Mouse (Mus musculus) embryonic facial prominence, embryonic 12.5 days (tissue): ENCODE results near the gene Setd6. TPM values are rescaled to one million over a fixed set of nuclear protein-coding genes. Genes with fewer than 3 reads are reported as not detected.

ENCODE experiments used
- ATAC-seq: fragments of 200-750 bp; cut with Nextera tagmentation; 2 replicates; pipeline ENCODE4 v1.8.0; 2017; ENCODE audit not compliant: insufficient number of reproducible peaks, insufficient read depth, low FRiP score, low TSS enrichment
- H3K27ac ChIP-seq: fragments of 300-500 bp; sonication (generic); 2 replicates; pipeline ENCODE4 v1.5.1; 2016; ENCODE audit warnings: mild to moderate bottlenecking
- H3K27me3 ChIP-seq: fragments of 300-500 bp; sonication (generic); 2 replicates; pipeline ENCODE4 v1.6.1; 2016; ENCODE audit warnings: mild to moderate bottlenecking, moderate library complexity
- H3K36me3 ChIP-seq: fragments of 300-500 bp; sonication (generic); 2 replicates; pipeline ENCODE4 v1.6.1; 2016; ENCODE audit warnings: mild to moderate bottlenecking
- H3K4me1 ChIP-seq: fragments of 300-500 bp; sonication (generic); 2 replicates; pipeline ENCODE4 v1.6.1; 2016
- H3K4me2 ChIP-seq: fragments of 300-500 bp; sonication (generic); replicated peaks from 2 replicates; pipeline ENCODE4 v1.6.1; 2016; ENCODE audit warnings: mild to moderate bottlenecking, moderate library complexity
- H3K4me3 ChIP-seq: fragments of 300-500 bp; sonication (generic); 2 replicates; pipeline ENCODE4 v1.5.1; 2016; ENCODE audit warnings: mild to moderate bottlenecking
- H3K9ac ChIP-seq: fragments of 300-500 bp; sonication (generic); 2 replicates; pipeline ENCODE4 v1.6.1; 2016; ENCODE audit warnings: mild to moderate bottlenecking, moderate library complexity
- H3K9me3 ChIP-seq: fragments of 300-500 bp; sonication (generic); 2 replicates; pipeline ENCODE4 v1.6.1; 2016; ENCODE audit warnings: mild to moderate bottlenecking, moderate library complexity
- WGBS: fragments of 180-500 bp; shearing (Covaris S2); methylation state at CpG from one replicate; pipeline ENCODE4 v1.1.7; 2016; 5-methylcytosine and 5-hydroxymethylcytosine counted together
- polyA plus RNA-seq: library from polyadenylated mRNA; unstranded; fragments of >200 nt; fragmentation: Nextera tagmentation; extraction: Ambion mirVana; gene quantifications from 2 replicates; pipeline ENCODE4 v1.2.1, GENCODE M21; 2016

Setd6 gene
- polyA plus RNA-seq, result 19.5 and 21.4 TPM in 2 replicates

DNA sequence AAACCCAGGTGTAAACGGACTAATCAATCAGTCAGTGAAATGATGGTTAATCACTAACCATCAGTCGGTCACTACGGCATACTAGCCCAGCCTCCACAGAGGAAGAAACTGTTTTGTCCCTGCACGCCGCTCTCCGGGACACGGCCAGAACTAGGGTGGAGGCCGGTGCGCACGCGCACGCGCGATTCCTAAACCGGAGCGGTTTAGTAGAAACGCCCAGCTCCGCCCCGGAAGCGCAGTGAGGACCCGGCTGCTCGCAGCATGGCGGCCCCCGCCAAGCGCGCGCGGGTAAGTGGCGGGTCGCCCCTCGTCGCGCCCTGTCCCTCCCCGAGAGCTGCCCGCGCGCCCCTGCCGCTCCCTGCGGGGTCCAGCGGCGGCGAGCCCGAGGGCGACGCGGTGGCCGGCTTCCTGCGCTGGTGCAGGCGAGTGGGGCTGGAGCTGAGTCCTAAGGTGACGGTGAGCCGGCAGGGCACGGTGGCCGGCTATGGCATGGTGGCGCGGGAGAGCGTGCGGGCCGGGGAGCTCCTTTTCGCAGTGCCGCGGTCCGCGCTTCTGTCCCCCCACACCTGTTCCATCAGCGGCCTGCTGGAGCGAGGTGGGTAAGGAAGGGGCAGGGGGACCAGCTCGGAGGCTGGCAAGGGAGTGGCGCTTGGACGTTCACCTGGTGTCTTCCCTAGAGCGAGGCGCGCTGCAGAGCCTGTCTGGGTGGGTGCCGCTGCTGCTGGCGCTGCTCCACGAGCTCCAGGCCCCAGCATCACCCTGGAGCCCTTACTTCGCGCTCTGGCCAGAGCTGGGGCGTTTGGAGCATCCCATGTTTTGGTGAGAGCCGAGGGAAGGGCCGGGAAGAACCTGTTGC lies at the start of gene Setd6:
Gene Setd6 (plus strand): TSS at position 206 of the 856 bp plus-strand sequence.
- H3K4me2 ChIP-seq, result peak within 1 kb of the TSS; percentile 91
- WGBS, result under 1% methylated on average over 76 of the region's 79 CpGs

DNA sequence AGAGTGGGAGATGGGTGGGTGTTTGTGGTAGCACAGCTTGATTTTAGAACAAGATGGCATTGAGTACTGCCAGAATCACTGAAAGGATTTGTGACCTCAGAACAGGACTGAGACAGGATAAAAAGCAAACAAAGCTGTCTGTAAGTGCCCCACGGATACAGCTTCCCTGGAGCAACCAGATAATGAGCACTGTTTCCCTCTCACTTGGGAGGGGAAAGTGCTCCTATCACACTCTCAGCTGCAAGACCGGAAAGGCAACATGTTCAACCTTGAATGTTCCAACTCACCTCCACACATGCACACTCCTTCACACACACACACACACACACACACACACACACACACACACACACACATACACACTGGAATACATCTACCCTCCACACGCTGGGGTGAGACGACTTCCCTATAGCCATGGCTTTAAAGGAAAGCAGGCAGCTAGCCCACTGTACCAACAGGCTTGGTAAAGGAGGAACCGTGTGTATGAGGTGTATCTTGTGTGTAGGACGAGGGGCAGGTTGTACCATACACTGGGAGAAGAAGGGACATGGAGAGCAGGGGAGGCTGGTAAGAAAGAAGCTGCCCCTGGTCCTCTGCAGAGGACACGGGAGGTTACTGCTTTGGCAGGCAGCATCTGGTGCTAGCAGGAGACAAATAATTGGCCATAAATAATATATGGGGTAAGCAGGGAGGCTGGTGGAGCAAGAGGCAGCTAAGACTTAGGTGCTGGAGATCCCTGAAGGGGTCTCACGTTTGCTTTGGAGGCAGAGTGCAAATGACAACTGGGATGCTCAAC lies 47.3 kb upstream of the Setd6 start:
- Histone ChIP-seq H3K27ac (no peak overlapping the region), H3K4me3 (no peak overlapping the region), H3K4me2 (no peak overlapping the region), H3K9me3 (no peaks in the 10 kb centered on the region), H3K36me3 (no peaks in the 10 kb centered on the region), H3K27me3 (peaks cover 3% of the 10 kb centered on the region; the same call in 1 of the 2 replicates), H3K9ac (no peak overlapping the region), H3K4me1 (no peaks in the 10 kb centered on the region)
- WGBS, result 58% methylated on average over 8 of the region's 8 CpGs
- no peak for ATAC-seq

More for the DNA sequence above, at the start of gene Setd6:
- Histone ChIP-seq H3K9me3 (no peaks in the 10 kb centered on the region), H3K36me3 (peaks cover 38% of the 10 kb centered on the region), H3K4me1 (peaks cover 15% of the 10 kb centered on the region), H3K9ac (peak within 1 kb of the TSS; percentile 84), H3K27me3 (no peaks in the 10 kb centered on the region), H3K27ac (peak within 1 kb of the TSS; percentile 70), H3K4me3 (peak within 1 kb of the TSS; percentile 75)
- peak; percentile 83 for ATAC-seq

DNA sequence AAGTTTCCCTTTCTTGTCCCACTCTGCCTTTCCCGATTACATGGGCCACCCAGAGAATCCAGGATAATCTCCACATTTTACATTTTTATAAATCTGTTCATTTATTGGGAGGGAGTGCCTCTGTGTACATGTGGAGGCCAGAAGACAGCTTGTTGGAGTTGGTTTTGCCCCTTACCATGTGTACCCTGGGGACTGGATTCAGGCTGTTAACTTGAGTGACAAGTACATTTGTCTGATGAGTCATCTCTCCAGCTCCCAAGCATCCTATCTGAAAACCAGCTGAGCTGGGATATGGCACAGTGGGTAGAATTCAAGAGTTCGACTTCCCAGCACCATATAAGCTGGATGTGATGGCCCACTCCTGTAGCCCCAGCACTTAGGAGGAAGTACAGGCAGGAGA lies 45.7 kb upstream of the Setd6 start:
- ATAC-seq, result no peak
- whole genome bisulfite sequencing, result 80% methylated on average over 2 of the region's 2 CpGs

DNA sequence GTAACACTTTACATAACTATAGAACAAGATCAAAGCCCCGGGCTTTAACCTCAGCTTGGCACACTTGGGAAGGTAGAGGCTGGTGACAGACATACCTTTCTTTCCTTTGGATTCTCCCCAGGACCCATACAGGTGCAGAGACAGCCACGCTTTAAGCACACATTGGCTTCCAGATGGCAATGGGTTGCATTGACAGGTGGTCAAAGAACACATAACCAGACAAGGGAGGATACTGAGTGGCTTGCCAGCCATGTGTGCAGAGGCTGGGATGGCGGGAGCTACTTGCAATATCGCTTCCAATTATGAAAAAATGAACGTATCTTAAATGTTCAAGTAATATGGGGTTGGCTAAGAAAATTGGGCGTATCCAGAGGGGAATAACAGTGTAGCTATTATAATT lies 43.8 kb upstream of the Setd6 start:
- Histone ChIP-seq H3K9me3 (no peaks in the 10 kb centered on the region), H3K27me3 (peaks cover 38% of the 10 kb centered on the region), H3K4me2 (no peak overlapping the region), H3K4me1 (no peaks in the 10 kb centered on the region), H3K27ac (no peak overlapping the region), H3K36me3 (no peaks in the 10 kb centered on the region), H3K4me3 (no peak overlapping the region), H3K9ac (no peak overlapping the region)
- WGBS, result 81% methylated on average over 6 of the region's 6 CpGs
- ATAC-seq, result no peak

More for the DNA sequence above, 45.7 kb upstream of the Setd6 start:
- Histone ChIP-seq H3K36me3 (no peaks in the 10 kb centered on the region), H3K4me3 (no peak overlapping the region), H3K4me2 (no peak overlapping the region), H3K9ac (no peak overlapping the region), H3K27me3 (peaks cover 19% of the 10 kb centered on the region), H3K4me1 (no peaks in the 10 kb centered on the region), H3K9me3 (no peaks in the 10 kb centered on the region), H3K27ac (no peak overlapping the region)

DNA sequence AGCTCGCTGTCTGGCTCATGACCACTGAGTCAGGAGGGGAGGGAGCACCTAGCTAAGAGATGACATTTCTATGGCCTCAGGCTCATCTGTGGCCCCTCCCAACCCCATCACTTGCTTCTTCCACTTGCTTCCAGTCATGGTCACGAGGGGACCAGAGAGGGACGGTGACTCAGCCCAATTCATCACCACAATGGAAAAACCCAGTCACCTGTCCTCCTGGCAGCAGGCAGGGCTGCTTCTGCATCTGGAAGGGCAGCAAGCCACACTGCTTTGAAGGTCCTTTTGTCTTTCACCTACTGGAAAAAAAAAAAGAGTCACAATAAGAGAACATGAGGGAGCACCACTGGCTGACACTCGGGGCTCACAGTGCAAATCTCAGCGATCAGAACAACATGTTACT lies 42.9 kb upstream of the Setd6 start:
- Histone ChIP-seq H3K27ac (no peak overlapping the region), H3K4me2 (no peak overlapping the region), H3K9me3 (no peaks in the 10 kb centered on the region), H3K4me1 (no peaks in the 10 kb centered on the region), H3K4me3 (no peak overlapping the region), H3K9ac (no peak overlapping the region), H3K27me3 (peaks cover 47% of the 10 kb centered on the region), H3K36me3 (no peaks in the 10 kb centered on the region)
- 65% methylated on average over 5 of the region's 5 CpGs for WGBS
- ATAC-seq, result no peak

GRCm38 (mm10) chr8:95676631-95677030 lies 39.0 kb upstream of the Setd6 start, which contains the start of gene Ndrg4:
TSS of gene Ndrg4 (plus strand) at chr8:95676980.
- Histone ChIP-seq H3K4me2 (peak within 1 kb of the TSS; percentile 99), H3K4me3 (peak within 1 kb of the TSS; percentile 60), H3K27me3 (peaks cover 83% of the 10 kb centered on the region), H3K36me3 (no peaks in the 10 kb centered on the region), H3K27ac (no peak within 1 kb of the TSS), H3K4me1 (0 out of 2 replicates have a peak, but pooled peaks cover 5% of the 10 kb centered on the region), H3K9ac (peak within 1 kb of the TSS; percentile 56), H3K9me3 (no peaks in the 10 kb centered on the region)
- WGBS, result 30% methylated on average over 9 of the region's 9 CpGs
- ATAC-seq, result no peak

DNA sequence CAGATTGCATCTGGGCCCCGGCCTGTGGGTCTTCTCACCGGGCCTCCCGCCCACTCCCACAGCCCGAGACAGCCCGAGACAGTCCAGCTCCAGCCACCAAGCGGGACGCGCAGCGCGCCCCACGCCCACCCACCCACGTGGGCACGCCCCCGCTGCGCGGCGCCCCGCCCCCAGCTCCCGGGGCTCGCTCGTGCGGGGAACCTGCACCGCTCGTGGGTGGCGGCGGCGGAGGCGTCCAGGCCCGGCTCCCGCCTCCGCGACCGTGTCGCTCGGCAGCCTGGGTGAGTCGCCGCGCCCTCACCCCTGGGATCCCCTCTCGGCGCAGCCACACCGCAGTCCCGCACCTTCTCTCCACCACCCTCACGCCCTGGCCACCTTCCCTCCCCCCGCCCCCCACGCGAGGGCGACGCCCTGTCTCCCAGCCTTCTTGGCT lies 38.1 kb upstream of the Setd6 start:
- no peak overlapping the region for H3K27ac ChIP-seq
- H3K27me3 ChIP-seq, result peaks cover 83% of the 10 kb centered on the region
- H3K36me3 ChIP-seq, result no peaks in the 10 kb centered on the region
- peak overlapping the region; percentile 60 for H3K4me3 ChIP-seq
- 2% methylated on average over 14 of the region's 48 CpGs for WGBS
- H3K9me3 ChIP-seq, result no peaks in the 10 kb centered on the region
- H3K9ac ChIP-seq, result peak overlapping the region; percentile 56
- 0 out of 2 replicates have a peak, but pooled peaks have one; percentile 10 for ATAC-seq
- 0 out of 2 replicates have a peak, but pooled peaks cover 5% of the 10 kb centered on the region for H3K4me1 ChIP-seq
- peak overlapping the region; percentile 99 for H3K4me2 ChIP-seq

DNA sequence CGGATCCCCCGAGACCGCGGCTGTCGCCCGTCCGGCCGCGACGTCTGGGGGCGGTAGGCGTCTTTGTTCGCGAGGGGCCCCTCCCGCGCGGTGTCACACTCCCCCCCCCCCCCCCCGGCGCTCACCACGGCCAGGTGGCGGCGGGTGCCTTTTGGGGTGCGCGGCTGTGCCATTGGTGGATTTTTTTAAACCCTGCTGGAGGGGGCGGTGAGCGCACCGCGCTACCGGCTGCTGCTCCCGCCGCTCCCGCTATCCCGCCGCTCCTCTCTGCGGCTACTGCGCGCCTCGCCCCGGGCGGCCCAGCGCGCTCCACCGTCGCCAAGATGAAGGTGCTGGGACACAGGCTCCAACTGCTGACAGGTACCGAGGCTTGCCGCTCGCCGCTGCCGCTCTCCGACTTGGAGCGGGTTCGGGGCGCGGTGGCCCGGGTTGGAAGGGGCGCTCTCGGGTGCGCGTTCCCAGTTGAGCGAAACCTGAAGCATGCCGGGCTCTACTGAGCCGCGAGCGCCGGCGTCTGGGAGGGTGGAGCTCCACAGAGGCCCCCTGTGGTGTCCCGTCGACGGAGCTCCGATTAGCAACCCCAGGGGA lies 37.6 kb upstream of the Setd6 start:
- peak overlapping the region; percentile 56 for H3K9ac ChIP-seq
- no peaks in the 10 kb centered on the region for H3K9me3 ChIP-seq
- H3K27ac ChIP-seq, result no peak overlapping the region
- no peak for ATAC-seq
- H3K4me1 ChIP-seq, result 0 out of 2 replicates have a peak, but pooled peaks cover 5% of the 10 kb centered on the region
- peaks cover 83% of the 10 kb centered on the region for H3K27me3 ChIP-seq
- H3K4me3 ChIP-seq, result peak overlapping the region; percentile 60
- whole genome bisulfite sequencing, result under 1% methylated on average over 68 of the region's 70 CpGs
- peak overlapping the region; percentile 99 for H3K4me2 ChIP-seq
- no peaks in the 10 kb centered on the region for H3K36me3 ChIP-seq

DNA sequence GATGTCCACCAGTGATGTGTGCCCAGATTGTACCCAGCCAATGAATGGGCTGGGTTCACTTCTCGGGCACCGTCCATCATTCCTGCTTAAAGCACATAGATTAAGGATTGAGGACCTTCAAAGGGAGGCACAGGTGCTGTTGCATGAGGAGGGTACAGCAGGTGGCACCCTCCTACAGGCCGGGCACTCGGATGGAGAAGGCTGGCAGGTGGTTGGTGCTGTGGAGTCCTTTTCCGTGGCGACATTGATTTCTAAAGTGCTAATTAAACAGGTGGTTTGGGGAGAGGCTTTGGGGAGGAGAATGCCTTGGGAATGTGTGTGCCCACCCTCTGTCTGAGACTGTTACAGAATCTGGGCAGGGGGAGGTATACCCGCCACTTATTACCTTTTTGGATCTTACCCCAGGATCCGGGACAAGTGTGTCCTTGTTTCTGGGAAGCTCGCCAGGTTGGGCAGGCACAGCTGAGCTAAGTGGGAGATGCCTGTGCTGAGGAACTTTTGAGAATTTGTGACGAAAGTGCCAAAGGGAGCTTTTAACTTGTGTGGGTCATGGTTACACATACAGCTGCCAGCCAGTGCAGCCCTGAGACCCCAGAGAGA lies 27.5 kb upstream of the Setd6 start:
- no peaks in the 10 kb centered on the region for H3K9me3 ChIP-seq
- no peak overlapping the region for H3K4me2 ChIP-seq
- H3K4me3 ChIP-seq, result no peak overlapping the region
- WGBS, result 80% methylated on average over 10 of the region's 10 CpGs
- H3K36me3 ChIP-seq, result no peaks in the 10 kb centered on the region
- no peak overlapping the region for H3K27ac ChIP-seq
- ATAC-seq, result no peak
- no peak overlapping the region for H3K9ac ChIP-seq
- 0 out of 2 replicates have a peak, but pooled peaks cover 3% of the 10 kb centered on the region for H3K27me3 ChIP-seq
- H3K4me1 ChIP-seq, result no peaks in the 10 kb centered on the region

DNA sequence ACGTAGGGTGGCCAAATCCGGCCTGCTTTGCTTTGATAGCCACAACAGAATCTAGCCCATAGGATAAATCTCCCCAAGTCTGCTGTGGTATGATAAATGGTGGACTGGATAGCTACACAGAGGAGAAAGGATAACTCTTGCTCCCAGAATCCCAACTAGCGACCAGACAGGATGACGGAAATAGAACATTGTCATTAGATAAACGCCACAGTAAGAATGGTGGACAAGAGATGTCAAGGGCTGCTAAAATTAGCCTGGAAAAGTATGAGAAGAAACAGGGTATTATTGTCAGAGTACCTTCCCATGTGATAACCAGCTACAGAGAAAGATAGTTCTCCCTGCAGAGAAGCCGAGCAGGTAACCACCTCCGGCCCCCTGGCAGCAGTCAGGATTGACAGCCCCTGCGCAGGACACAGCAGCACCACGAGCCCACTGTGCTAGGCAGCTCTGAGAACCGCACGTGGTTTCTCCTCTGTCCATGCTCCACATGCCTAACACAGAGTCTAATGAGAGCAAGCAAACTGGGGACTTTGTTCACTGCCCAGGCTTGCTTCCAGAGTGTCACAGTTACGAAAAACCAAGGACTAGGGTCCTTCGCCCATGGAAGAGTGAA lies 24.6 kb upstream of the Setd6 start:
- no peaks in the 10 kb centered on the region for H3K4me1 ChIP-seq
- no peaks in the 10 kb centered on the region for H3K36me3 ChIP-seq
- WGBS, result 80% methylated on average over 13 of the region's 13 CpGs
- H3K27ac ChIP-seq, result no peak overlapping the region
- no peak overlapping the region for H3K4me2 ChIP-seq
- H3K27me3 ChIP-seq, result peaks cover 26% of the 10 kb centered on the region
- ATAC-seq, result no peak
- no peak overlapping the region for H3K4me3 ChIP-seq
- no peak overlapping the region for H3K9ac ChIP-seq
- H3K9me3 ChIP-seq, result no peaks in the 10 kb centered on the region

- 14% methylated on average over 6 of the region's 6 CpGs for WGBS
- no peaks in the 10 kb centered on the region for H3K36me3 ChIP-seq
- no peak for ATAC-seq
- no peak overlapping the region for H3K4me2 ChIP-seq
- H3K9ac ChIP-seq, result no peak overlapping the region
- H3K4me3 ChIP-seq, result no peak overlapping the region
- no peak overlapping the region for H3K27ac ChIP-seq
- H3K27me3 ChIP-seq, result peaks cover 31% of the 10 kb centered on the region
- no peaks in the 10 kb centered on the region for H3K9me3 ChIP-seq
- no peaks in the 10 kb centered on the region for H3K4me1 ChIP-seq
These were observed 21.1 kb upstream of the Setd6 start for GRCm38 (mm10) chr8:95694631-95695030.
